Comparison of ENCODE assay signal across 7 mouse cellular contexts in the genomic region with DNA sequence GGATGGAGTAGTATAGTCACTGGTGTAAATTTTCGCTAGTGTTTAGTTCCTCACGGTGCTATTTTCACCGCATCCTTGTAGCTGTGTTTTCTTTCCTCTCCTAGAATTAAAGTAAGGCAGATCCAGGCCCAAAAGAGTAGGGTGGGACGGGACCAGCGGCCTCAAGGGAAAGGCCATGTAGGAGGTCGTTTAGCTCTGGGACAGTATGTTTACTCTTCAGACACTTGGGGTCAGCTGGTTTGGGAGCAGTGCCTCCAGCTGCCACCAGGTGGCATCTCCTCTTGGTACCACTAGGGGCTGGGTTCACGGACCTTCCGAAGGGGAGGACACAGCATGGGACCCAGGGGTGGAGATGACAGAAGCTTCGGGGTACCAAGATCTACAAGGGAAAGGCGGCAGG. TPM values are rescaled to one million over a fixed set of nuclear protein-coding genes. Genes with fewer than 3 reads are reported as not detected.
DNase-seq lines count a peak whose midpoint lies in the region; ATAC-seq and TF ChIP-seq lines count a peak whose summit lies in the region.

No protein-coding gene starts in this region.

- intact Hi-C loops in left cerebral cortex, postnatal 4 days (cut with DNase I): no loop called here

- no peaks in the 10 kb centered on the region for H3K27me3 ChIP-seq in intestine, embryonic 16.5 days (replicated peaks; ENCODE audit: control insufficient read depth, insufficient read depth, low read length)
- H3K27me3 ChIP-seq in midbrain, embryonic 11.5 days (ENCODE audit: control insufficient read depth, insufficient read depth, low read length): no peaks in the 10 kb centered on the region
- no peaks in the 10 kb centered on the region for H3K27me3 ChIP-seq in small intestine, adult 2 months (ENCODE audit: control insufficient read depth, insufficient read depth, low read length)

- WGBS in intestine, embryonic 16.5 days: under 1% methylated on average over 10 of the region's 10 CpGs
- under 1% methylated on average over 10 of the region's 10 CpGs for WGBS in midbrain, embryonic 11.5 days
- under 1% methylated on average over 10 of the region's 10 CpGs for WGBS in small intestine, adult 2 months

- peak; percentile 36 for ATAC-seq in intestine, embryonic 16.5 days
- peak; percentile 71 for ATAC-seq in midbrain, embryonic 11.5 days (ENCODE audit: low FRiP score)

- H3K4me3 ChIP-seq in intestine, embryonic 16.5 days (ENCODE audit: low read length): peak overlapping the region; percentile 77
- H3K4me3 ChIP-seq in midbrain, embryonic 11.5 days (ENCODE audit: low read depth, low read length): peak overlapping the region; percentile 66
- peak overlapping the region; percentile 81 for H3K4me3 ChIP-seq in small intestine, adult 2 months (ENCODE audit: low read depth, low read length)

- peak; percentile 98; the same call in 1 of the 2 replicates for TF ChIP-seq CTCF in small intestine, adult 2 months (IDR thresholded peaks at IDR 0.05; ENCODE audit: extremely low read depth, insufficient read length, insufficient replicate concordance, low read depth, low read length)

- no peaks in the 10 kb centered on the region for H3K9me3 ChIP-seq in intestine, embryonic 16.5 days (ENCODE audit: control insufficient read depth, low read length)
- H3K9me3 ChIP-seq in midbrain, embryonic 11.5 days (ENCODE audit: control insufficient read depth, low read length): no peaks in the 10 kb centered on the region

- peak overlapping the region; percentile 88 for H3K9ac ChIP-seq in intestine, embryonic 16.5 days (ENCODE audit: low read depth, low read length)
- H3K9ac ChIP-seq in midbrain, embryonic 11.5 days (ENCODE audit: low read length): peak overlapping the region; percentile 70

- peak; percentile 86 for DNase-seq in adrenal gland, postnatal 10 days
- DNase-seq in embryo, embryonic 9.5 days (ENCODE audit: extremely low spot score): peak; percentile 78
- DNase-seq in gastrocnemius, postnatal 4 days (ENCODE audit: low spot score in 2 of 2): peak; percentile 64 to 84
- DNase-seq in left cerebral cortex, postnatal 4 days: peak; percentile 86
- DNase-seq in midbrain, embryonic 11.5 days (ENCODE audit: low spot score, missing footprints): peak; percentile 98

- H3K4me1 ChIP-seq in intestine, embryonic 16.5 days (ENCODE audit: control insufficient read depth, insufficient read depth, low read length): peaks cover 53% of the 10 kb centered on the region
- peaks cover 9% of the 10 kb centered on the region for H3K4me1 ChIP-seq in midbrain, embryonic 11.5 days (ENCODE audit: control insufficient read depth, insufficient read depth, low read length)
- peaks cover 47% of the 10 kb centered on the region for H3K4me1 ChIP-seq in small intestine, adult 2 months (ENCODE audit: control insufficient read depth, insufficient read depth, insufficient read length, low read length)

- TF ChIP-seq POLR2A in small intestine, adult 2 months (IDR thresholded peaks at IDR 0.05; ENCODE audit: low read depth, low read length): no peak

- H3K4me2 ChIP-seq in intestine, embryonic 16.5 days (ENCODE audit: low read depth, low read length): peak overlapping the region; percentile 81
- H3K4me2 ChIP-seq in midbrain, embryonic 11.5 days: peak overlapping the region; percentile 90

- peaks cover 3% of the 10 kb centered on the region; the same call in 1 of the 2 replicates for H3K36me3 ChIP-seq in intestine, embryonic 16.5 days (ENCODE audit: control insufficient read depth, insufficient read depth, low read length)
- H3K36me3 ChIP-seq in midbrain, embryonic 11.5 days (ENCODE audit: control insufficient read depth, insufficient read depth, low read length): peaks cover 18% of the 10 kb centered on the region
- H3K36me3 ChIP-seq in small intestine, adult 2 months (ENCODE audit: control insufficient read depth, insufficient read depth, low read length): peaks cover 14% of the 10 kb centered on the region

- peak overlapping the region; percentile 88 for H3K27ac ChIP-seq in intestine, embryonic 16.5 days (ENCODE audit: low read length)
- H3K27ac ChIP-seq in midbrain, embryonic 11.5 days (ENCODE audit: low read depth, low read length): peak overlapping the region; percentile 76
- H3K27ac ChIP-seq in small intestine, adult 2 months (ENCODE audit: insufficient read depth, low read depth, low read length): peak overlapping the region; percentile 89

RNA-seq across cellular contexts. Expression of a gene that starts 3.9 kb away (rescaled TPM):
- total RNA-seq in adrenal gland, postnatal 10 days (2021): 10 to 100 TPM; 10.7 to 13.6 TPM
- 1 to 10 TPM; 4.7 to 4.9 TPM for total RNA-seq in gastrocnemius, postnatal 4 days (2021)
- polyA plus RNA-seq in intestine, embryonic 16.5 days (2015; fragmentation: Nextera tagmentation; extraction: Ambion mirVana): 34.8 and 36.6 TPM in 2 replicates
- under 1 TPM; 0.46 to 0.54 TPM for total RNA-seq in left cerebral cortex, postnatal 4 days (2021)
- 0.22 and 0.26 TPM in 2 replicates for polyA plus RNA-seq in midbrain, embryonic 11.5 days (2014; fragmentation: Nextera tagmentation; extraction: Ambion mirVana)
- 313 and 657 TPM in 2 replicates for polyA plus RNA-seq in small intestine, adult 2 months (2012; rRNA removed)

RNA-seq across cellular contexts. Expression of a gene that starts 9.4 kb away (rescaled TPM):
- total RNA-seq in adrenal gland, postnatal 10 days (2021): 100 to 1,000 TPM; 164 to 186 TPM
- 100 to 1,000 TPM; 150 to 163 TPM for total RNA-seq in gastrocnemius, postnatal 4 days (2021)
- polyA plus RNA-seq in intestine, embryonic 16.5 days (2015; fragmentation: Nextera tagmentation; extraction: Ambion mirVana): 271 and 281 TPM in 2 replicates
- total RNA-seq in left cerebral cortex, postnatal 4 days (2021): 100 to 1,000 TPM; 193 to 195 TPM
- polyA plus RNA-seq in midbrain, embryonic 11.5 days (2014; fragmentation: Nextera tagmentation; extraction: Ambion mirVana): 320 and 332 TPM in 2 replicates
- polyA plus RNA-seq in small intestine, adult 2 months (2012; rRNA removed): 106 and 261 TPM in 2 replicates

RNA-seq across cellular contexts. Expression of a gene that starts 24.3 kb away (rescaled TPM):
- total RNA-seq in adrenal gland, postnatal 10 days (2021): 10 to 100 TPM; 43.5 to 49.6 TPM
- total RNA-seq in gastrocnemius, postnatal 4 days (2021): 10 to 100 TPM; 40.9 to 46.4 TPM
- polyA plus RNA-seq in intestine, embryonic 16.5 days (2015; fragmentation: Nextera tagmentation; extraction: Ambion mirVana): 40.7 and 44.4 TPM in 2 replicates
- total RNA-seq in left cerebral cortex, postnatal 4 days (2021): 10 to 100 TPM; 46.7 to 52.1 TPM
- 21.4 and 23.1 TPM in 2 replicates for polyA plus RNA-seq in midbrain, embryonic 11.5 days (2014; fragmentation: Nextera tagmentation; extraction: Ambion mirVana)
- 17.1 and 21.6 TPM in 2 replicates for polyA plus RNA-seq in small intestine, adult 2 months (2012; rRNA removed)

RNA-seq across cellular contexts. Expression of a gene that starts 25.3 kb away (rescaled TPM):
- total RNA-seq in adrenal gland, postnatal 10 days (2021): 10 to 100 TPM; 60.1 to 61.0 TPM
- total RNA-seq in gastrocnemius, postnatal 4 days (2021): 10 to 100 TPM; 40.4 to 45.4 TPM
- polyA plus RNA-seq in intestine, embryonic 16.5 days (2015; fragmentation: Nextera tagmentation; extraction: Ambion mirVana): 114 and 120 TPM in 2 replicates
- 10 to 100 TPM; 90.8 to 93.9 TPM for total RNA-seq in left cerebral cortex, postnatal 4 days (2021)
- polyA plus RNA-seq in midbrain, embryonic 11.5 days (2014; fragmentation: Nextera tagmentation; extraction: Ambion mirVana): 91.1 and 92.1 TPM in 2 replicates
- polyA plus RNA-seq in small intestine, adult 2 months (2012; rRNA removed): 47.6 and 92.2 TPM in 2 replicates

RNA-seq across cellular contexts. Expression of a gene that starts 54.6 kb away (rescaled TPM):
- total RNA-seq in adrenal gland, postnatal 10 days (2021): 10 to 100 TPM; 24.5 to 27.5 TPM
- 10 to 100 TPM; 11.7 to 13.8 TPM for total RNA-seq in gastrocnemius, postnatal 4 days (2021)
- polyA plus RNA-seq in intestine, embryonic 16.5 days (2015; fragmentation: Nextera tagmentation; extraction: Ambion mirVana): 43.2 and 52.4 TPM in 2 replicates
- total RNA-seq in left cerebral cortex, postnatal 4 days (2021): 10 to 100 TPM; 51.2 to 56.2 TPM
- polyA plus RNA-seq in midbrain, embryonic 11.5 days (2014; fragmentation: Nextera tagmentation; extraction: Ambion mirVana): 111 and 114 TPM in 2 replicates
- 11.1 and 13.3 TPM in 2 replicates for polyA plus RNA-seq in small intestine, adult 2 months (2012; rRNA removed)

Comparison
In these comparisons a context has a peak if more than half of its experiments do, and no peak if none do; other contexts are left out.
1. Peak in every context shown above with its lines: DNase-seq, ATAC-seq, H3K4me3 ChIP-seq and H3K27ac ChIP-seq.